Mouse (Mus musculus) telencephalon, adult 2 months (tissue): ENCODE measurements around the gene Ino80d.
"Not testable (repeated sequence)": the region's sequence is repeated elsewhere in the genome, so short reads cannot be mapped to it uniquely, and the experiment has no call there.

Source experiments
- DNase-seq: peaks from one replicate; pipeline ENCODE4 v3.0.0-alpha.2; 2011; ENCODE audit warnings: low read depth, low spot score

Gene Ino80d

GRCm38 (mm10) chr1:63114136-63114781 lies at the start of gene Ino80d:
Gene Ino80d (minus strand): TSS chr1:63114667.
- peak; percentile 82 for DNase-seq

- DNase-seq, result no peak
Observed at GRCm38 (mm10) chr1:63140231-63140630, 25.8 kb upstream of the Ino80d start.

GRCm38 (mm10) chr1:63138586-63138985 lies 24.1 kb upstream of the Ino80d start:
- not testable (repeated sequence) for DNase-seq

- no peak for DNase-seq
Observed at GRCm38 (mm10) chr1:63137971-63138370, 23.5 kb upstream of the Ino80d start.

- no peak for DNase-seq
Observed at GRCm38 (mm10) chr1:63134530-63134929, 20.1 kb upstream of the Ino80d start.

- no peak for DNase-seq
Observed at GRCm38 (mm10) chr1:63131766-63132165, 17.3 kb upstream of the Ino80d start.

GRCm38 (mm10) chr1:63130883-63131282 lies 16.4 kb upstream of the Ino80d start:
- no peak for DNase-seq

- no peak for DNase-seq
Observed at GRCm38 (mm10) chr1:63129857-63130690, 15.6 kb upstream of the Ino80d start.

- DNase-seq, result no peak
Observed at GRCm38 (mm10) chr1:63129273-63129672, 14.8 kb upstream of the Ino80d start.

GRCm38 (mm10) chr1:63126206-63126605 lies 11.7 kb upstream of the Ino80d start:
- peak; percentile 15 for DNase-seq

- DNase-seq, result no peak
Observed at GRCm38 (mm10) chr1:63123823-63124450, 9.5 kb upstream of the Ino80d start.

- DNase-seq, result no peak
Observed at GRCm38 (mm10) chr1:63122005-63122404, 7.5 kb upstream of the Ino80d start.

GRCm38 (mm10) chr1:63120382-63120781 lies 5.9 kb upstream of the Ino80d start:
- DNase-seq, result no peak

- DNase-seq, result no peak
Observed at GRCm38 (mm10) chr1:63119675-63120074, 5.2 kb upstream of the Ino80d start.

- no peak for DNase-seq
Observed at GRCm38 (mm10) chr1:63115540-63115939, 1.1 kb upstream of the Ino80d start.

- no peak for DNase-seq
Observed at GRCm38 (mm10) chr1:63115096-63115495, 629 bp upstream of the Ino80d start.

- no peak for DNase-seq
Observed at GRCm38 (mm10) chr1:63113274-63114135, 962 bp downstream of the Ino80d start.

GRCm38 (mm10) chr1:63112865-63113261 lies 1.6 kb downstream of the Ino80d start:
- DNase-seq, result no peak

GRCm38 (mm10) chr1:63112151-63112864 lies 2.2 kb downstream of the Ino80d start:
- DNase-seq, result no peak

- no peak for DNase-seq
Observed at GRCm38 (mm10) chr1:63110536-63111285, 3.8 kb downstream of the Ino80d start.
